Mouse (Mus musculus): ENCODE results near the gene Mn1. TPM values are rescaled to one million over a fixed set of nuclear protein-coding genes. Genes with fewer than 3 reads are reported as not detected.
A peak's percentile ranks its signal among the peaks of the same experiment; 100 is the strongest.

Mn1 gene
- polyA plus RNA-seq, 1 experiment from 2014 or later: 60.1 TPM

- Histone ChIP-seq H3K9ac (no peak overlapping the region; the same call in 1 of the 2 replicates), H3K9me3 (no peaks in the 10 kb centered on the region), H3K4me3 (no peak overlapping the region), H3K4me2 (peak overlapping the region; percentile 78), H3K4me1 (peaks cover 32% of the 10 kb centered on the region), H3K36me3 (replicated peaks) (no peaks in the 10 kb centered on the region), H3K27me3 (replicated peaks) (no peaks in the 10 kb centered on the region), H3K27ac (peak overlapping the region; percentile 94)
- 0% methylated on average over 5 of the region's 5 CpGs for WGBS
- ATAC-seq (replicated peaks): peak; percentile 58
These were observed 3.0 kb upstream of the Mn1 start for GRCm38 (mm10) chr5:111414192-111414591.

GRCm38 (mm10) chr5:111414770-111415249 lies 2.4 kb upstream of the Mn1 start:
- H3K9ac ChIP-seq: peak overlapping the region; percentile 26
- no peaks in the 10 kb centered on the region for H3K27me3 ChIP-seq (replicated peaks)
- peaks cover 38% of the 10 kb centered on the region for H3K4me1 ChIP-seq
- no peaks in the 10 kb centered on the region for H3K9me3 ChIP-seq
- H3K27ac ChIP-seq: peak overlapping the region; percentile 94
- no peak for ATAC-seq (replicated peaks)
- no peaks in the 10 kb centered on the region for H3K36me3 ChIP-seq (replicated peaks)
- peak overlapping the region; percentile 85 for H3K4me3 ChIP-seq
- peak overlapping the region; percentile 78 for H3K4me2 ChIP-seq
- WGBS: 30% methylated on average over 4 of the region's 4 CpGs

GRCm38 (mm10) chr5:111415575-111415974 lies 1.6 kb upstream of the Mn1 start:
- H3K27me3 ChIP-seq (replicated peaks): no peaks in the 10 kb centered on the region
- H3K9me3 ChIP-seq: no peaks in the 10 kb centered on the region
- WGBS: 1% methylated on average over 14 of the region's 14 CpGs
- H3K9ac ChIP-seq: peak overlapping the region; percentile 29
- H3K27ac ChIP-seq: peak overlapping the region; percentile 94
- H3K4me3 ChIP-seq: peak overlapping the region; percentile 85
- H3K4me2 ChIP-seq: peak overlapping the region; percentile 78
- no peaks in the 10 kb centered on the region for H3K36me3 ChIP-seq (replicated peaks)
- H3K4me1 ChIP-seq: peaks cover 46% of the 10 kb centered on the region
- no peak for ATAC-seq (replicated peaks)

GRCm38 (mm10) chr5:111416048-111416447 lies 1.1 kb upstream of the Mn1 start:
- Histone ChIP-seq H3K27me3 (replicated peaks) (no peaks in the 10 kb centered on the region), H3K4me1 (peaks cover 50% of the 10 kb centered on the region)

GRCm38 (mm10) chr5:111417378-111418131 lies 393 bp downstream of the Mn1 start:
- Histone ChIP-seq H3K4me3 (peak overlapping the region; percentile 85), H3K36me3 (replicated peaks) (no peaks in the 10 kb centered on the region), H3K9me3 (no peaks in the 10 kb centered on the region), H3K9ac (peak overlapping the region; percentile 87), H3K4me2 (peak overlapping the region; percentile 78), H3K4me1 (peaks cover 64% of the 10 kb centered on the region), H3K27me3 (replicated peaks) (no peaks in the 10 kb centered on the region), H3K27ac (peak overlapping the region; percentile 94)
- peak; percentile 3; the same call in 1 of the 2 replicates for ATAC-seq (replicated peaks)
- under 1% methylated on average over 100 of the region's 105 CpGs for WGBS

More at GRCm38 (mm10) chr5:111416048-111416447, 1.1 kb upstream of the Mn1 start:
- no peak for ATAC-seq (replicated peaks)
- peak overlapping the region; percentile 85 for H3K4me3 ChIP-seq
- H3K9ac ChIP-seq: peak overlapping the region; percentile 62
- H3K36me3 ChIP-seq (replicated peaks): no peaks in the 10 kb centered on the region
- no peaks in the 10 kb centered on the region for H3K9me3 ChIP-seq
- WGBS: under 1% methylated on average over 13 of the region's 13 CpGs
- peak overlapping the region; percentile 78 for H3K4me2 ChIP-seq
- peak overlapping the region; percentile 94 for H3K27ac ChIP-seq

GRCm38 (mm10) chr5:111418202-111419120 lies 1.3 kb downstream of the Mn1 start:
- no peaks in the 10 kb centered on the region for H3K9me3 ChIP-seq
- peak overlapping the region; percentile 94 for H3K27ac ChIP-seq
- peak overlapping the region; percentile 87 for H3K9ac ChIP-seq
- peaks cover 61% of the 10 kb centered on the region for H3K4me1 ChIP-seq
- no peaks in the 10 kb centered on the region for H3K27me3 ChIP-seq (replicated peaks)
- H3K4me2 ChIP-seq: peak overlapping the region; percentile 78
- no peak for ATAC-seq (replicated peaks)
- H3K4me3 ChIP-seq: peak overlapping the region; percentile 85
- under 1% methylated on average over 60 of the region's 63 CpGs for WGBS
- no peaks in the 10 kb centered on the region for H3K36me3 ChIP-seq (replicated peaks)

DNA sequence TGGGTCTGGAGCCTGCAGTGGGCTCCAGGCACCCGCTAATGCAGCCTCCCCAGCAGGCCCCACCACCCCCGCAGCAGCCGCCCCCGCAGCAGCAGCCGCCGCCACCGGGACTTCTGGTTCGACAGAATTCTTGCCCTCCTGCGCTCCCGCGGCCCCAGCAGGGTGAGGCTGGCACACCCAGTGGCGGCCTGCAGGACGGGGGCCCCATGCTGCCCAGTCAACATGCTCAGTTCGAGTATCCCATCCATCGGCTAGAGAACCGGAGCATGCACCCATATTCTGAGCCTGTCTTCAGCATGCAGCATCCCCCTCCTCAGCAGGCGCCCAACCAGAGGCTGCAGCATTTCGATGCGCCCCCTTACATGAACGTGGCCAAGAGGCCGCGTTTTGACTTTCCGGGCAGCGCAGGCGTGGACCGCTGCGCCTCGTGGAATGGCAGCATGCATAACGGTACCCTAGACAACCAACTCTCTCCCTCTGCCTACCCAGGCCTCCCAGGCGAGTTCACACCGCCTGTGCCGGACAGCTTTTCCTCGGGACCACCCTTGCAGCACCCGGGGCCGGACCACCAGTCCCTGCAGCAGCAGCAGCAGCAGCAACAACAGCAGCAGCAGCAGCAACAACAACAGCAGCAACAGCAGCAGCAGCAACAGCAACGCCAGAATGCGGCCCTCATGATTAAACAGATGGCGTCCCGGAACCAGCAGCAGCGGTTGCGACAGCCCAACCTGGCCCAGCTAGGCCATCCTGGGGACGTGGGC lies 2.1 kb downstream of the Mn1 start:
- Histone ChIP-seq H3K4me2 (peak overlapping the region; percentile 78), H3K36me3 (replicated peaks) (no peaks in the 10 kb centered on the region), H3K27me3 (replicated peaks) (no peaks in the 10 kb centered on the region), H3K27ac (peak overlapping the region; percentile 94), H3K9me3 (no peaks in the 10 kb centered on the region), H3K9ac (peak overlapping the region; percentile 87), H3K4me3 (peak overlapping the region; percentile 85), H3K4me1 (peaks cover 62% of the 10 kb centered on the region)
- 2% methylated on average over 42 of the region's 42 CpGs for WGBS
- ATAC-seq (replicated peaks): no peak

- ATAC-seq (replicated peaks): no peak
- peak overlapping the region; percentile 87 for H3K9ac ChIP-seq
- peak overlapping the region; percentile 78 for H3K4me2 ChIP-seq
- peak overlapping the region; percentile 85 for H3K4me3 ChIP-seq
- H3K27ac ChIP-seq: peak overlapping the region; percentile 94
- under 1% methylated on average over 54 of the region's 56 CpGs for WGBS
- peaks cover 61% of the 10 kb centered on the region for H3K4me1 ChIP-seq
- no peaks in the 10 kb centered on the region for H3K9me3 ChIP-seq
- no peaks in the 10 kb centered on the region for H3K27me3 ChIP-seq (replicated peaks)
- no peaks in the 10 kb centered on the region for H3K36me3 ChIP-seq (replicated peaks)
These were observed 3.0 kb downstream of the Mn1 start for GRCm38 (mm10) chr5:111420011-111420691.

- H3K9me3 ChIP-seq: no peaks in the 10 kb centered on the region
- no peak for ATAC-seq (replicated peaks)
- peaks cover 63% of the 10 kb centered on the region for H3K4me1 ChIP-seq
- peak overlapping the region; percentile 85 for H3K4me3 ChIP-seq
- H3K4me2 ChIP-seq: peak overlapping the region; percentile 78
- WGBS: 8% methylated on average over 22 of the region's 22 CpGs
- no peaks in the 10 kb centered on the region for H3K36me3 ChIP-seq (replicated peaks)
- H3K27ac ChIP-seq: peak overlapping the region; percentile 94
- H3K9ac ChIP-seq: peak overlapping the region; percentile 87
- no peaks in the 10 kb centered on the region for H3K27me3 ChIP-seq (replicated peaks)
These were observed 3.7 kb downstream of the Mn1 start for GRCm38 (mm10) chr5:111420896-111421295.

DNA sequence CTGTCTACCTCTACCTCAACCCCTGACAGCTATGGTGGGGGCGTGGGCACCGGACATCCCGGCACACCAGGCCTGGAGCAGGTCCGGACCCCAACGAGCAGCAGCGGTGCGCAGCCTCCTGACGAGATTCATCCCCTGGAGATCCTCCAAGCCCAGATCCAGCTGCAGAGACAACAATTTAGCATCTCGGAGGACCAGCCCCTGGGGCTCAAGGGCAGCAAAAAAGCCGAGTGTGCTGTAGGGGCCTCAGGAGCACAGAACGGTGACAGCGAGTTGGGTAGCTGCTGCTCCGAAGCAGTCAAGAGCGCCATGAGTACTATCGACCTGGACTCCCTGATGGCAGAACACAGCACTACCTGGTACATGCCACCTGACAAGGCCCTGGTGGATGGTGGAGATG lies 4.3 kb downstream of the Mn1 start:
- peak overlapping the region; percentile 87 for H3K9ac ChIP-seq
- H3K36me3 ChIP-seq (replicated peaks): no peaks in the 10 kb centered on the region
- H3K27me3 ChIP-seq (replicated peaks): no peaks in the 10 kb centered on the region
- peak overlapping the region; percentile 94 for H3K27ac ChIP-seq
- H3K9me3 ChIP-seq: no peaks in the 10 kb centered on the region
- H3K4me1 ChIP-seq: peaks cover 69% of the 10 kb centered on the region
- WGBS: 17% methylated on average over 15 of the region's 15 CpGs
- peak overlapping the region; percentile 78 for H3K4me2 ChIP-seq
- ATAC-seq (replicated peaks): no peak
- H3K4me3 ChIP-seq: peak overlapping the region; percentile 85

Data from midbrain, embryonic 15.5 days (tissue).